ENCODE assay signal across 8 mouse cellular contexts in genomic region chr19:20727381-20727780, GRCm38 (mm10). TPM values are rescaled to one million over a fixed set of nuclear protein-coding genes. Genes with fewer than 3 reads are reported as not detected.
A peak's percentile ranks its signal among the peaks of the same experiment; 100 is the strongest.
DNase-seq lines count a peak whose midpoint lies in the region; ATAC-seq and TF ChIP-seq lines count a peak whose summit lies in the region.

TSS of gene Aldh1a7 (minus strand) at chr19:20727562.

- intact Hi-C loops in heart, adult 2 months (cut with DNase I), result no loop called here

- no peak for DNase-seq in midbrain, embryonic 11.5 days (ENCODE audit: low spot score, missing footprints)
- DNase-seq in urinary bladder, postnatal 14 days (ENCODE audit: low spot score), result peak; percentile 52
- no peak for DNase-seq in layer of hippocampus, postnatal 14 days (ENCODE audit: low spot score in 2 of 2)
- DNase-seq in cerebellum, adult 11 months, result no peak
- no peak for DNase-seq in heart, adult 2 months

- peak; percentile 73; the same call in 1 of the 2 replicates for ATAC-seq in midbrain, embryonic 11.5 days (ENCODE audit: low FRiP score)
- ATAC-seq in midbrain, embryonic 16.5 days, result no peak
- ATAC-seq in granulocyte monocyte progenitor cell, adult 5-6 weeks (replicated peaks; ENCODE audit: poor library complexity, severe bottlenecking), result peak; percentile 78
- peak; percentile 58; the same call in 1 of the 2 replicates for ATAC-seq in liver, embryonic 15.5 days (ENCODE audit: insufficient read depth)

- H3K4me3 ChIP-seq in midbrain, embryonic 11.5 days (ENCODE audit: low read depth, low read length), result no peak within 1 kb of the TSS
- no peak within 1 kb of the TSS for H3K4me3 ChIP-seq in midbrain, embryonic 16.5 days (ENCODE audit: low read depth, low read length)
- H3K4me3 ChIP-seq in liver, embryonic 15.5 days (replicated peaks), result no peak within 1 kb of the TSS
- no peak within 1 kb of the TSS for H3K4me3 ChIP-seq in heart, adult 2 months

- no peaks in the 10 kb centered on the region for H3K27me3 ChIP-seq in midbrain, embryonic 11.5 days (ENCODE audit: control insufficient read depth, insufficient read depth, low read length)
- H3K27me3 ChIP-seq in midbrain, embryonic 16.5 days (ENCODE audit: control insufficient read depth, insufficient read depth, low read depth, low read length), result no peaks in the 10 kb centered on the region
- no peaks in the 10 kb centered on the region for H3K27me3 ChIP-seq in liver, embryonic 15.5 days
- no peaks in the 10 kb centered on the region for H3K27me3 ChIP-seq in heart, adult 2 months (ENCODE audit: control insufficient read depth, insufficient read depth, low read length)

- H3K79me2 ChIP-seq in heart, adult 2 months (replicated peaks; ENCODE audit: control insufficient read depth, insufficient read depth, low read length), result no peaks in the 10 kb centered on the region

- no peak for TF ChIP-seq EP300 in heart, adult 2 months (IDR thresholded peaks at IDR 0.05; ENCODE audit: insufficient read depth, low read depth, low read length)

- 60% methylated on average over 2 of the region's 2 CpGs for WGBS in midbrain, embryonic 11.5 days
- WGBS in midbrain, embryonic 16.5 days, result 63% methylated on average over 2 of the region's 2 CpGs
- WGBS in liver, embryonic 15.5 days (ENCODE audit: insufficient replicate concordance), result 55% methylated on average over 2 of the region's 2 CpGs
- WGBS in heart, adult 2 months, result 69% methylated on average over 2 of the region's 2 CpGs

- H3K9me3 ChIP-seq in midbrain, embryonic 11.5 days (ENCODE audit: control insufficient read depth, low read length), result no peaks in the 10 kb centered on the region
- no peaks in the 10 kb centered on the region for H3K9me3 ChIP-seq in midbrain, embryonic 16.5 days (replicated peaks; ENCODE audit: control insufficient read depth, low read length, poor library complexity, severe bottlenecking)
- H3K9me3 ChIP-seq in liver, embryonic 15.5 days (replicated peaks), result no peaks in the 10 kb centered on the region

- no peaks in the 10 kb centered on the region for H3K36me3 ChIP-seq in midbrain, embryonic 11.5 days (ENCODE audit: control insufficient read depth, insufficient read depth, low read length)
- no peaks in the 10 kb centered on the region for H3K36me3 ChIP-seq in midbrain, embryonic 16.5 days (ENCODE audit: control insufficient read depth, insufficient read depth, low read length)
- no peaks in the 10 kb centered on the region for H3K36me3 ChIP-seq in liver, embryonic 15.5 days (replicated peaks)
- no peaks in the 10 kb centered on the region for H3K36me3 ChIP-seq in heart, adult 2 months (ENCODE audit: control insufficient read depth, insufficient read depth, low read length)

- no peak within 1 kb of the TSS for H3K9ac ChIP-seq in midbrain, embryonic 11.5 days (ENCODE audit: low read length)
- H3K9ac ChIP-seq in midbrain, embryonic 16.5 days (ENCODE audit: low read depth, low read length), result no peak within 1 kb of the TSS
- H3K9ac ChIP-seq in liver, embryonic 15.5 days, result no peak within 1 kb of the TSS
- H3K9ac ChIP-seq in heart, adult 2 months (ENCODE audit: low read depth, low read length), result no peak within 1 kb of the TSS

- H3K27ac ChIP-seq in midbrain, embryonic 11.5 days (ENCODE audit: low read depth, low read length), result no peak within 1 kb of the TSS
- no peak within 1 kb of the TSS for H3K27ac ChIP-seq in midbrain, embryonic 16.5 days (ENCODE audit: low read length)
- no peak within 1 kb of the TSS for H3K27ac ChIP-seq in liver, embryonic 15.5 days (replicated peaks)
- H3K27ac ChIP-seq in heart, adult 2 months, result no peak within 1 kb of the TSS

- H3K4me2 ChIP-seq in midbrain, embryonic 11.5 days, result no peak within 1 kb of the TSS
- no peak within 1 kb of the TSS for H3K4me2 ChIP-seq in midbrain, embryonic 16.5 days (ENCODE audit: low read length)
- H3K4me2 ChIP-seq in liver, embryonic 15.5 days, result no peak within 1 kb of the TSS

- H3K4me1 ChIP-seq in midbrain, embryonic 11.5 days (ENCODE audit: control insufficient read depth, insufficient read depth, low read length), result no peaks in the 10 kb centered on the region
- no peaks in the 10 kb centered on the region for H3K4me1 ChIP-seq in midbrain, embryonic 16.5 days (ENCODE audit: control insufficient read depth, insufficient read depth, low read length)
- H3K4me1 ChIP-seq in liver, embryonic 15.5 days (replicated peaks), result no peaks in the 10 kb centered on the region
- no peaks in the 10 kb centered on the region for H3K4me1 ChIP-seq in heart, adult 2 months (ENCODE audit: control insufficient read depth, insufficient read depth, low read length)

- no peak for TF ChIP-seq POLR2A in heart, adult 2 months (IDR thresholded peaks at IDR 0.05; ENCODE audit: insufficient read depth, low read depth, low read length)

- TF ChIP-seq CTCF in heart, adult 2 months (IDR thresholded peaks at IDR 0.05), result no peak

RNA-seq across cellular contexts. Expression of gene Aldh1a7, which starts in this region (rescaled TPM):
- 0.53 and 0.59 TPM in 2 replicates for polyA plus RNA-seq in midbrain, embryonic 11.5 days (2014; fragmentation: Nextera tagmentation; extraction: Ambion mirVana)
- polyA plus RNA-seq in midbrain, embryonic 16.5 days (2015; fragmentation: Nextera tagmentation; extraction: Ambion mirVana), result 0.99 and 1.2 TPM in 2 replicates
- not detected in 2 replicates for total RNA-seq in granulocyte monocyte progenitor cell, adult 5-6 weeks (2014; fragmentation: Nextera tagmentation)
- 0.39 TPM in 1 of 2 replicates, not detected in the other for total RNA-seq in granulocyte monocyte progenitor cell, adult 5-6 weeks (2017)
- 1.3 TPM in 2 replicates for polyA plus RNA-seq in liver, embryonic 15.5 days (2015; fragmentation: Nextera tagmentation; extraction: Ambion mirVana)
- under 1 TPM; 0.43 to 0.51 TPM for total RNA-seq in layer of hippocampus, postnatal 14 days (2021)
- total RNA-seq in heart, adult 2 months (2021), result under 1 TPM; 0.18 TPM
- 2.2 and 2.3 TPM in 2 replicates for polyA plus RNA-seq in heart, adult 2 months (2012; rRNA removed)

Comparison
In these comparisons a context has a peak if more than half of its experiments do, and no peak if none do; other contexts are left out.
1. Peak in ATAC-seq in midbrain, embryonic 11.5 days; RNA of the gene not detected or under 1 TPM.
2. Peak in ATAC-seq in granulocyte monocyte progenitor cell, adult 5-6 weeks; RNA of the gene not detected or under 1 TPM.